Mouse (Mus musculus): Measurements from ENCODE around the gene 3830417A13Rik.

3830417A13Rik gene

GRCm38 (mm10) chrX:64173248-64173647 is at the start of gene 3830417A13Rik:
Gene 3830417A13Rik, plus strand, starts transcription at chrX:64173548.
- no peak for DNase-seq (ENCODE audit: low read depth, low spot score)

GRCm38 (mm10) chrX:64152098-64152497 is 21.2 kb upstream of the 3830417A13Rik start, which contains the start of gene Gm6760:
Gene Gm6760, minus strand, starts transcription at chrX:64152198.
- no peak for DNase-seq (ENCODE audit: low read depth, low spot score)

GRCm38 (mm10) chrX:64181246-64181645 is 7.9 kb downstream of the 3830417A13Rik start:
- no peak for DNase-seq (ENCODE audit: low read depth, low spot score)
